Mouse (Mus musculus): ENCODE data around the gene Pak4. TPM values are rescaled to one million over a fixed set of nuclear protein-coding genes. Genes with fewer than 3 reads are reported as not detected.
A peak's percentile ranks its signal among the peaks of the same experiment; 100 is the strongest.
"Not testable (repeated sequence)": the region's sequence is repeated elsewhere in the genome, so short reads cannot be mapped to it uniquely, and the experiment has no call there.

Gene Pak4
- polyA plus RNA-seq, 1 experiment = 36.9 TPM

GRCm38 (mm10) chr7:28631073-28631472 is 33.1 kb upstream of the Pak4 start, which contains the start of gene Acp7:
Acp7 (minus strand) TSS chr7:28631332.
- no peak for DNase-seq
- no peaks in the 10 kb centered on the region for H3K36me3 ChIP-seq (ENCODE audit: control insufficient read depth, insufficient read depth, low read length)
- no peak within 1 kb of the TSS for H3K4me3 ChIP-seq (ENCODE audit: insufficient read depth, low read depth, low read length)
- no peaks in the 10 kb centered on the region for H3K27me3 ChIP-seq (replicated peaks; ENCODE audit: control insufficient read depth, insufficient read depth, low read length)
- H3K4me1 ChIP-seq (ENCODE audit: control insufficient read depth, insufficient read depth, low read length) = no peaks in the 10 kb centered on the region
- no peak for TF ChIP-seq CTCF (conservative IDR thresholded peaks at IDR 0.05; ENCODE audit: insufficient read depth, insufficient read length, low read depth, low read length)
- TF ChIP-seq POLR2A (IDR thresholded peaks at IDR 0.05; ENCODE audit: low read depth, low read length) = no peak
- H3K27ac ChIP-seq (ENCODE audit: insufficient read depth, low read depth, low read length) = no peak within 1 kb of the TSS
- 29% methylated on average over 10 of the region's 10 CpGs for WGBS

GRCm38 (mm10) chr7:28624791-28625190 is 26.8 kb upstream of the Pak4 start:
- no peak for DNase-seq
- Histone ChIP-seq H3K27ac (ENCODE audit: insufficient read depth, low read depth, low read length) (no peak overlapping the region), H3K4me1 (ENCODE audit: control insufficient read depth, insufficient read depth, low read length) (no peaks in the 10 kb centered on the region), H3K36me3 (ENCODE audit: control insufficient read depth, insufficient read depth, low read length) (no peaks in the 10 kb centered on the region), H3K27me3 (replicated peaks; ENCODE audit: control insufficient read depth, insufficient read depth, low read length) (no peaks in the 10 kb centered on the region), H3K4me3 (ENCODE audit: insufficient read depth, low read depth, low read length) (no peak overlapping the region)
- 58% methylated on average over 5 of the region's 5 CpGs for WGBS
- TF ChIP-seq CTCF (conservative IDR thresholded peaks at IDR 0.05; ENCODE audit: insufficient read depth, insufficient read length, low read depth, low read length) (no peak), POLR2A (IDR thresholded peaks at IDR 0.05; ENCODE audit: low read depth, low read length) (no peak)

GRCm38 (mm10) chr7:28619098-28619715 is 21.2 kb upstream of the Pak4 start:
- Histone ChIP-seq H3K27ac (ENCODE audit: insufficient read depth, low read depth, low read length) (no peak overlapping the region), H3K4me1 (ENCODE audit: control insufficient read depth, insufficient read depth, low read length) (no peaks in the 10 kb centered on the region), H3K27me3 (replicated peaks; ENCODE audit: control insufficient read depth, insufficient read depth, low read length) (no peaks in the 10 kb centered on the region), H3K4me3 (ENCODE audit: insufficient read depth, low read depth, low read length) (no peak overlapping the region), H3K36me3 (ENCODE audit: control insufficient read depth, insufficient read depth, low read length) (no peaks in the 10 kb centered on the region)
- TF ChIP-seq POLR2A (IDR thresholded peaks at IDR 0.05; ENCODE audit: low read depth, low read length) = no peak
- no peak for TF ChIP-seq CTCF (conservative IDR thresholded peaks at IDR 0.05; ENCODE audit: insufficient read depth, insufficient read length, low read depth, low read length)
- 58% methylated on average over 9 of the region's 9 CpGs for WGBS
- no peak for DNase-seq

GRCm38 (mm10) chr7:28605951-28606350 is 8.0 kb upstream of the Pak4 start:
- H3K27ac ChIP-seq (ENCODE audit: insufficient read depth, low read depth, low read length) = no peak overlapping the region
- WGBS = 93% methylated on average over 8 of the region's 8 CpGs
- no peaks in the 10 kb centered on the region for H3K36me3 ChIP-seq (ENCODE audit: control insufficient read depth, insufficient read depth, low read length)
- DNase-seq = no peak
- TF ChIP-seq POLR2A (IDR thresholded peaks at IDR 0.05; ENCODE audit: low read depth, low read length) = no peak
- TF ChIP-seq CTCF (conservative IDR thresholded peaks at IDR 0.05; ENCODE audit: insufficient read depth, insufficient read length, low read depth, low read length) = no peak
- no peaks in the 10 kb centered on the region for H3K27me3 ChIP-seq (replicated peaks; ENCODE audit: control insufficient read depth, insufficient read depth, low read length)
- H3K4me3 ChIP-seq (ENCODE audit: insufficient read depth, low read depth, low read length) = no peak overlapping the region
- no peaks in the 10 kb centered on the region for H3K4me1 ChIP-seq (ENCODE audit: control insufficient read depth, insufficient read depth, low read length)

- peak; percentile 27; the same call in 1 of the 2 replicates for TF ChIP-seq CTCF (conservative IDR thresholded peaks at IDR 0.05; ENCODE audit: insufficient read depth, insufficient read length, low read depth, low read length)
- not testable (repeated sequence) for H3K27ac ChIP-seq (ENCODE audit: insufficient read depth, low read depth, low read length); H3K4me3 ChIP-seq (ENCODE audit: insufficient read depth, low read depth, low read length); DNase-seq; H3K36me3 ChIP-seq (ENCODE audit: control insufficient read depth, insufficient read depth, low read length); H3K4me1 ChIP-seq (ENCODE audit: control insufficient read depth, insufficient read depth, low read length); H3K27me3 ChIP-seq (replicated peaks; ENCODE audit: control insufficient read depth, insufficient read depth, low read length)
- WGBS = 79% methylated on average over 2 of the region's 2 CpGs
Observed at GRCm38 (mm10) chr7:28603788-28604187, 5.8 kb upstream of the Pak4 start.

GRCm38 (mm10) chr7:28603136-28603535 is 5.2 kb upstream of the Pak4 start:
- TF ChIP-seq CTCF (conservative IDR thresholded peaks at IDR 0.05; ENCODE audit: insufficient read depth, insufficient read length, low read depth, low read length) (no peak), POLR2A (IDR thresholded peaks at IDR 0.05; ENCODE audit: low read depth, low read length) (no peak)
- Histone ChIP-seq H3K4me3 (ENCODE audit: insufficient read depth, low read depth, low read length) (no peak overlapping the region), H3K36me3 (ENCODE audit: control insufficient read depth, insufficient read depth, low read length) (no peaks in the 10 kb centered on the region), H3K4me1 (ENCODE audit: control insufficient read depth, insufficient read depth, low read length) (no peaks in the 10 kb centered on the region), H3K27me3 (replicated peaks; ENCODE audit: control insufficient read depth, insufficient read depth, low read length) (no peaks in the 10 kb centered on the region), H3K27ac (ENCODE audit: insufficient read depth, low read depth, low read length) (no peak overlapping the region)
- no peak for DNase-seq
- 76% methylated on average over 5 of the region's 5 CpGs for WGBS

GRCm38 (mm10) chr7:28601668-28602067 is 3.7 kb upstream of the Pak4 start:
- Histone ChIP-seq H3K27ac (ENCODE audit: insufficient read depth, low read depth, low read length) (no peak overlapping the region), H3K4me1 (ENCODE audit: control insufficient read depth, insufficient read depth, low read length) (no peaks in the 10 kb centered on the region; the same call in 1 of the 2 replicates), H3K4me3 (ENCODE audit: insufficient read depth, low read depth, low read length) (no peak overlapping the region), H3K36me3 (ENCODE audit: control insufficient read depth, insufficient read depth, low read length) (no peaks in the 10 kb centered on the region), H3K27me3 (replicated peaks; ENCODE audit: control insufficient read depth, insufficient read depth, low read length) (no peaks in the 10 kb centered on the region)
- TF ChIP-seq CTCF (conservative IDR thresholded peaks at IDR 0.05; ENCODE audit: insufficient read depth, insufficient read length, low read depth, low read length) = peak; percentile 60
- TF ChIP-seq POLR2A (IDR thresholded peaks at IDR 0.05; ENCODE audit: low read depth, low read length) = no peak
- WGBS = 11% methylated on average over 7 of the region's 7 CpGs
- DNase-seq = peak; percentile 60
